Mouse (Mus musculus) kidney, embryonic 14.5 days (tissue): ENCODE data around the gene Map2k2. TPM values are rescaled to one million over a fixed set of nuclear protein-coding genes. Genes with fewer than 3 reads are reported as not detected.
"Not testable (repeated sequence)": the region's sequence is repeated elsewhere in the genome, so short reads cannot be mapped to it uniquely, and the experiment has no call there.

Experiments
- ATAC-seq: fragments of 200-750 bp; cut with Nextera tagmentation; 2 replicates; pipeline ENCODE4 v1.8.0; 2017; ENCODE audit warnings: moderate number of reproducible peaks, mild to moderate bottlenecking, moderate TSS enrichment, moderate library complexity; ENCODE audit not compliant: low FRiP score, low TSS enrichment
- H3K27ac ChIP-seq: fragments of 300-500 bp; sonication (generic); 2 replicates; pipeline ENCODE4 v1.5.1; 2014; ENCODE audit warnings: low read depth, mild to moderate bottlenecking, low read length, moderate library complexity, mixed read lengths
- H3K27me3 ChIP-seq: fragments of 300-500 bp; sonication (generic); 2 replicates; pipeline ENCODE4 v1.6.1; 2014; ENCODE audit warnings: mild to moderate bottlenecking, low read length; ENCODE audit not compliant: control insufficient read depth, insufficient read depth
- H3K36me3 ChIP-seq: fragments of 300-500 bp; sonication (generic); 2 replicates; pipeline ENCODE4 v1.6.1; 2014; ENCODE audit warnings: low read length, mixed read lengths; ENCODE audit not compliant: control insufficient read depth, insufficient read depth
- H3K4me1 ChIP-seq: fragments of 300-500 bp; sonication (generic); 2 replicates; pipeline ENCODE4 v1.6.1; 2014; ENCODE audit warnings: low read length, mixed read lengths; ENCODE audit not compliant: control insufficient read depth, insufficient read depth
- H3K4me2 ChIP-seq: fragments of 300-500 bp; sonication (generic); replicated peaks from 2 replicates; pipeline ENCODE4 v1.6.1; 2014; ENCODE audit warnings: low read depth, mild to moderate bottlenecking, low read length
- H3K4me3 ChIP-seq: fragments of 300-500 bp; sonication (generic); 2 replicates; pipeline ENCODE4 v1.5.1; 2014; ENCODE audit warnings: mild to moderate bottlenecking, low read length
- H3K9ac ChIP-seq: fragments of 300-500 bp; sonication (generic); 2 replicates; pipeline ENCODE4 v1.6.1; 2014; ENCODE audit warnings: low read depth, mild to moderate bottlenecking, low read length, moderate library complexity
- H3K9me3 ChIP-seq: fragments of 300-500 bp; sonication (generic); 2 replicates; pipeline ENCODE4 v1.6.1; 2016; ENCODE audit warnings: low read length; ENCODE audit not compliant: control insufficient read depth
- WGBS: fragments of 180-500 bp; shearing (Covaris S2); extraction: QIAGEN DNeasy Blood & Tissue Kit; methylation state at CpG from one replicate; pipeline ENCODE4 v1.1.7; 2014; 5-methylcytosine and 5-hydroxymethylcytosine counted together
- polyA plus RNA-seq: library from polyadenylated mRNA; unstranded; fragments of >200 nt; fragmentation: Nextera tagmentation; extraction: Ambion mirVana; gene quantifications from 2 replicates; pipeline ENCODE4 v1.2.1, GENCODE M21; 2014

The Map2k2 gene
- polyA plus RNA-seq, 1 experiment from 2014 or later, result 208 TPM

- 37% methylated on average over 8 of the region's 8 CpGs for WGBS
- Histone ChIP-seq H3K27me3 (no peaks in the 10 kb centered on the region), H3K4me2 (no peak overlapping the region), H3K4me1 (peaks cover 19% of the 10 kb centered on the region), H3K36me3 (peaks cover 38% of the 10 kb centered on the region), H3K4me3 (no peak overlapping the region), H3K9me3 (no peaks in the 10 kb centered on the region), H3K9ac (peak overlapping the region; percentile 37; the same call in 1 of the 2 replicates), H3K27ac (no peak overlapping the region)
- no peak for ATAC-seq
Observed at GRCm38 (mm10) chr10:81165118-81165517, 59.4 kb downstream of the Map2k2 start.

DNA sequence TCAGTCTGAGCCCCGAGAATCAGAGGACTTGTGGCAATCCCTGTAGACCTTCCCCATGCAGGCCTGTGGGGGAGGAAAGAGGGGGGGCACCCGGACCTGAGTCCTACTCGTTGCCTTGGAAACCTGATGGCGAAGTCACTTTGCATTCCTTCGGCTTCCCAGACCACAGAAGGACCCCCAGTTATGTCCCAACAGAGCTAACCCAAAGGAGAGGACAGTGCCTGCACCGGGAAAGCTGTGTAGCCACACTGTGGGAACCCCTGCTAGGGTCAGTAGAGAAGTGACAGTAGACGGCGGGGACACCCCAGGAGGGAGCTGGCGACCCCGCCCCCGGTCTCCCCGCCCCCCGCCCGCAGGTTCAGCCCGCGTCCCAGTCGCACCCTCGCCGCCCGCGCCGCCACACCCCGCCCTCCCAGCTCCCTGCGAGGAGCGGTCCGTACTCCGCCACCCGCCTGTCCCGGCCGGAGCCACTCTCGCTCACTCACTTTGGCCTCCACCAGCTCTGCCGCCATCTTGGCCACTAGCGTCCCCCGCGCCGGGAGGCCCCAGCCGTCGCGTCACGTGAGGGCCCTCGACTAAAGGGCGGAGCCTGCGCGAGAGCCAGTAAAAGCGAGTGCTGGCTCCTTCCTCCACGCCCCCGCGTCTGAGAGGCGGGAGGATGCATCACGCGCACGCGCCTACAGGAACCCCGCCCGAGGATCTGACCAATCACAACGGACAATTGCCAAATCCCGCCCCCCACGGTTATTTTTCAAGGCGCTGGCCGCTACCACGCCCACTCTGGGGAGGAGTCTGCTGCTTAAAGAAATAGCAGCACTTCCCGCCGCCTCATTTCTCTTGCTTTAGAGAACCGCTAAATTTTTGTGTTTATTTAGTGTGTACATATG, 61.7 kb downstream of the Map2k2 start, which contains the start of gene Pias4:
Gene Pias4 (minus strand): TSS at position 724 of the 887 bp plus-strand sequence.
- H3K9me3 ChIP-seq, result no peaks in the 10 kb centered on the region
- H3K27me3 ChIP-seq, result no peaks in the 10 kb centered on the region
- peak within 1 kb of the TSS; percentile 83 for H3K9ac ChIP-seq
- H3K36me3 ChIP-seq, result peaks cover 16% of the 10 kb centered on the region
- under 1% methylated on average over 52 of the region's 64 CpGs for WGBS
- H3K4me3 ChIP-seq, result peak within 1 kb of the TSS; percentile 80
- H3K27ac ChIP-seq, result peak within 1 kb of the TSS; percentile 89
- peak; percentile 90 for ATAC-seq
- H3K4me2 ChIP-seq, result peak within 1 kb of the TSS; percentile 79
- H3K4me1 ChIP-seq, result peaks cover 13% of the 10 kb centered on the region; the same call in 1 of the 2 replicates

GRCm38 (mm10) chr10:81168087-81168431, 62.3 kb downstream of the Map2k2 start:
- Histone ChIP-seq H3K36me3 (peaks cover 12% of the 10 kb centered on the region), H3K27ac (peak overlapping the region; percentile 89), H3K4me1 (peaks cover 11% of the 10 kb centered on the region; the same call in 1 of the 2 replicates), H3K9ac (peak overlapping the region; percentile 61; the same call in 1 of the 2 replicates), H3K9me3 (no peaks in the 10 kb centered on the region), H3K4me2 (peak overlapping the region; percentile 79), H3K4me3 (peak overlapping the region; percentile 43), H3K27me3 (no peaks in the 10 kb centered on the region)
- 7% methylated on average over 5 of the region's 5 CpGs for WGBS
- peak; percentile 61 for ATAC-seq

- Histone ChIP-seq H3K4me1 (peaks cover 15% of the 10 kb centered on the region; the same call in 1 of the 2 replicates), H3K27ac (peak overlapping the region; percentile 89), H3K4me2 (peak overlapping the region; percentile 79), H3K9ac (peak overlapping the region; percentile 61), H3K9me3 (no peaks in the 10 kb centered on the region), H3K4me3 (peak overlapping the region; percentile 43), H3K36me3 (peaks cover 7% of the 10 kb centered on the region), H3K27me3 (no peaks in the 10 kb centered on the region)
- peak; percentile 44 for ATAC-seq
- WGBS, result 2% methylated on average over 29 of the region's 29 CpGs
Observed at GRCm38 (mm10) chr10:81168521-81169244, 63.0 kb downstream of the Map2k2 start.

- peak overlapping the region; percentile 17 for H3K4me2 ChIP-seq
- 35% methylated on average over 11 of the region's 14 CpGs for WGBS
- not testable (repeated sequence) for H3K36me3 ChIP-seq, H3K9ac ChIP-seq, ATAC-seq, H3K27ac ChIP-seq, H3K4me3 ChIP-seq, H3K9me3 ChIP-seq, H3K27me3 ChIP-seq
- peaks cover 23% of the 10 kb centered on the region for H3K4me1 ChIP-seq
Observed at GRCm38 (mm10) chr10:81169411-81169900, 63.7 kb downstream of the Map2k2 start.

GRCm38 (mm10) chr10:81173132-81173531, 67.4 kb downstream of the Map2k2 start:
- Histone ChIP-seq H3K27ac (peak overlapping the region; percentile 92), H3K36me3 (peaks cover 10% of the 10 kb centered on the region), H3K27me3 (no peaks in the 10 kb centered on the region), H3K4me3 (no peak overlapping the region), H3K4me2 (no peak overlapping the region; the same call in 1 of the 2 replicates), H3K4me1 (peaks cover 34% of the 10 kb centered on the region), H3K9ac (peak overlapping the region; percentile 5; the same call in 1 of the 2 replicates), H3K9me3 (no peaks in the 10 kb centered on the region)
- peak; percentile 14 for ATAC-seq
- WGBS, result 4% methylated on average over 21 of the region's 21 CpGs

DNA sequence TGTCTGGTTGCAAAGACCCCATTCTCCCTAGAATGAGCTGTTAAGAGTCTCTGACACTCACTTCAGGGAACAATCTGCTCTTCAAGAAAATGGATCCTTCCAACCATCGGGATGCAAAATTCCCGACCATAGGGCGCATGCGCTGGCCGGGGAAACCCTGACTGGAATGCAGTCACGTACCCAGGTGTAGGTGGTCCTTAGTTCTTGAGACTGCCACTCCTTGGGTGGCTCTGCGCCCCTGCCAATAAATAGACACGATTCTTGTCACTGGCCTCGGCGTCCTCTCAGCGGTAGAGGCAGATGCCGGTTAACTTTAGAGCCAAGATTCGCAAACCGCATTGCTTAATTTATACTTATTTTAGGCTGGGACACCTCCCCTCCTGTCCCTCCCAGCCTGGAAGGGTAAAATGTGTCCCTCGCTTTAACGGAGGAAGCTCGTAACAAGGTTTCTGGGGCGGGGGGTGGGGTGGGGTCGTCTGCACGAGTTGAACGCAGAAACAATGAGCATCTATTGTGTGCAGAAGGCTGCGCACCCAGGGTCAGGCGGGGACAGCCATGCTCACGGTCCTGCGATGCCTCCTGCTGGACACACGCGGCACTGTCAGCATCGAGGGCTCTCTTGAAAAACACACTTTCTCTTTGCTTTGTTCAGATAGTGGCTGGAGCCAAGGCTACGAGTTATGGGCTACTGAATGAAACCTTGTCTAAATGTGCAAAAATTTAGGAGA, 69.1 kb downstream of the Map2k2 start:
- H3K9ac ChIP-seq, result peak overlapping the region; percentile 57
- 1% methylated on average over 29 of the region's 29 CpGs for WGBS
- ATAC-seq, result peak; percentile 53

GRCm38 (mm10) chr10:81175345-81175701, 69.6 kb downstream of the Map2k2 start:
- H3K9ac ChIP-seq, result peak overlapping the region; percentile 57; the same call in 1 of the 2 replicates
- H3K4me1 ChIP-seq, result peaks cover 38% of the 10 kb centered on the region
- peaks cover 32% of the 10 kb centered on the region for H3K36me3 ChIP-seq
- peak overlapping the region; percentile 83; the same call in 1 of the 2 replicates for H3K4me2 ChIP-seq
- WGBS, result 5% methylated on average over 4 of the region's 4 CpGs
- H3K27me3 ChIP-seq, H3K9me3 ChIP-seq, ATAC-seq: not testable (repeated sequence)
- H3K27ac ChIP-seq, result peak overlapping the region; percentile 92
- H3K4me3 ChIP-seq, result peak overlapping the region; percentile 38; the same call in 1 of the 2 replicates

More for the DNA sequence above, 69.1 kb downstream of the Map2k2 start:
- H3K4me1 ChIP-seq, result peaks cover 38% of the 10 kb centered on the region
- peak overlapping the region; percentile 83 for H3K4me2 ChIP-seq
- H3K36me3 ChIP-seq, result peaks cover 26% of the 10 kb centered on the region
- no peaks in the 10 kb centered on the region for H3K27me3 ChIP-seq
- peak overlapping the region; percentile 38 for H3K4me3 ChIP-seq
- no peaks in the 10 kb centered on the region for H3K9me3 ChIP-seq
- H3K27ac ChIP-seq, result peak overlapping the region; percentile 92
